Mouse (Mus musculus) cerebellum, adult (tissue): Measurements from ENCODE around the gene Lrrc75a.

Experiments used
- ATAC-seq: cut with Nextera tagmentation; 2 replicates; pipeline ENCODE4 v1.9.2; 2017; ENCODE audit warnings: mild to moderate bottlenecking, moderate library complexity, mixed read lengths; ENCODE audit not compliant: insufficient number of reproducible peaks, low FRiP score, low TSS enrichment

The Lrrc75a gene

GRCm38 (mm10) chr11:62558961-62559646 is 89.2 kb downstream of the Lrrc75a start:
- no peak for ATAC-seq

- ATAC-seq: no peak
These were observed 90.2 kb downstream of the Lrrc75a start for GRCm38 (mm10) chr11:62558152-62558551.

- no peak for ATAC-seq
These were observed 91.1 kb downstream of the Lrrc75a start for GRCm38 (mm10) chr11:62557205-62557604.

GRCm38 (mm10) chr11:62555896-62556412 is 92.4 kb downstream of the Lrrc75a start:
- ATAC-seq: no peak

- ATAC-seq: no peak
These were observed 93.3 kb downstream of the Lrrc75a start for GRCm38 (mm10) chr11:62554934-62555517.
